Mouse (Mus musculus): ENCODE measurements around the gene Dpf2. TPM values are rescaled to one million over a fixed set of nuclear protein-coding genes. Genes with fewer than 3 reads are reported as not detected.

The Dpf2 gene
- polyA plus RNA-seq, 1 experiment from 2014 or later, result 225 TPM

Other genes starting within 250 kb of the Dpf2 start
- 17.0 and 19.3 TPM in 2 replicates for gene Sipa1, start 249.3 kb downstream of the Dpf2 start, polyA plus RNA-seq (2014; fragmentation: Nextera tagmentation; extraction: Ambion mirVana)
- 21.0 and 22.0 TPM in 2 replicates for gene Map3k11, start 224.3 kb downstream of the Dpf2 start, polyA plus RNA-seq (2014; fragmentation: Nextera tagmentation; extraction: Ambion mirVana)
- gene Pcnx3, start 224.1 kb downstream of the Dpf2 start, polyA plus RNA-seq (2014; fragmentation: Nextera tagmentation; extraction: Ambion mirVana), result 26.9 and 27.7 TPM in 2 replicates
- gene Kcnk7, start 208.6 kb downstream of the Dpf2 start, polyA plus RNA-seq (2014; fragmentation: Nextera tagmentation; extraction: Ambion mirVana), result not detected in 2 replicates
- gene Ehbp1l1, start 186.7 kb downstream of the Dpf2 start, polyA plus RNA-seq (2014; fragmentation: Nextera tagmentation; extraction: Ambion mirVana), result 5.1 and 6.8 TPM in 2 replicates
- gene Fam89b, start 183.4 kb downstream of the Dpf2 start, polyA plus RNA-seq (2014; fragmentation: Nextera tagmentation; extraction: Ambion mirVana), result 167 and 184 TPM in 2 replicates
- gene Ltbp3, start 172.1 kb downstream of the Dpf2 start, polyA plus RNA-seq (2014; fragmentation: Nextera tagmentation; extraction: Ambion mirVana), result 5.2 and 9.7 TPM in 2 replicates
- 63.9 and 67.4 TPM in 2 replicates for gene Scyl1, start 141.6 kb downstream of the Dpf2 start, polyA plus RNA-seq (2014; fragmentation: Nextera tagmentation; extraction: Ambion mirVana)
- 19.9 and 20.7 TPM in 2 replicates for gene Frmd8, start 37.7 kb downstream of the Dpf2 start, polyA plus RNA-seq (2014; fragmentation: Nextera tagmentation; extraction: Ambion mirVana)
- 0.74 and 1.7 TPM in 2 replicates for gene Slc25a45, start 35.2 kb downstream of the Dpf2 start, polyA plus RNA-seq (2014; fragmentation: Nextera tagmentation; extraction: Ambion mirVana)
- gene Tigd3, start 18.9 kb downstream of the Dpf2 start, polyA plus RNA-seq (2014; fragmentation: Nextera tagmentation; extraction: Ambion mirVana), result 5.7 and 6.6 TPM in 2 replicates
- 3.9 and 4.0 TPM in 2 replicates for gene Cdc42ep2, start 11.8 kb upstream of the Dpf2 start, polyA plus RNA-seq (2014; fragmentation: Nextera tagmentation; extraction: Ambion mirVana)
- gene Pola2, start 51.2 kb upstream of the Dpf2 start, polyA plus RNA-seq (2014; fragmentation: Nextera tagmentation; extraction: Ambion mirVana), result 75.2 and 79.9 TPM in 2 replicates
- not detected in 2 replicates for gene Slc22a20, start 73.1 kb upstream of the Dpf2 start, polyA plus RNA-seq (2014; fragmentation: Nextera tagmentation; extraction: Ambion mirVana)
- gene Capn1, start 102.9 kb upstream of the Dpf2 start, polyA plus RNA-seq (2014; fragmentation: Nextera tagmentation; extraction: Ambion mirVana), result 3.4 and 4.4 TPM in 2 replicates
- gene Syvn1, start 133.6 kb upstream of the Dpf2 start, polyA plus RNA-seq (2014; fragmentation: Nextera tagmentation; extraction: Ambion mirVana), result 34.4 and 36.7 TPM in 2 replicates
- 81.9 and 84.8 TPM in 2 replicates for gene Mrpl49, start 144.8 kb upstream of the Dpf2 start, polyA plus RNA-seq (2014; fragmentation: Nextera tagmentation; extraction: Ambion mirVana)
- 789 and 790 TPM in 2 replicates for gene Fau, start 144.8 kb upstream of the Dpf2 start, polyA plus RNA-seq (2014; fragmentation: Nextera tagmentation; extraction: Ambion mirVana)
- gene Znhit2, start 148.2 kb upstream of the Dpf2 start, polyA plus RNA-seq (2014; fragmentation: Nextera tagmentation; extraction: Ambion mirVana), result 36.7 and 40.0 TPM in 2 replicates
- 39.6 and 42.9 TPM in 2 replicates for gene Tm7sf2, start 155.4 kb upstream of the Dpf2 start, polyA plus RNA-seq (2014; fragmentation: Nextera tagmentation; extraction: Ambion mirVana)
- gene Vps51, start 164.2 kb upstream of the Dpf2 start, polyA plus RNA-seq (2014; fragmentation: Nextera tagmentation; extraction: Ambion mirVana), result 59.1 and 61.2 TPM in 2 replicates
- gene Tmem262, start 167.0 kb upstream of the Dpf2 start, polyA plus RNA-seq (2014; fragmentation: Nextera tagmentation; extraction: Ambion mirVana), result not detected in 2 replicates
- gene Gm28374, start 169.2 kb upstream of the Dpf2 start, polyA plus RNA-seq (2014; fragmentation: Nextera tagmentation; extraction: Ambion mirVana), result 0.88 and 1.3 TPM in 2 replicates
- 74.3 and 76.8 TPM in 2 replicates for gene Zfpl1, start 171.9 kb upstream of the Dpf2 start, polyA plus RNA-seq (2014; fragmentation: Nextera tagmentation; extraction: Ambion mirVana)
- gene Cdca5, start 172.0 kb upstream of the Dpf2 start, polyA plus RNA-seq (2014; fragmentation: Nextera tagmentation; extraction: Ambion mirVana), result 46.0 and 48.4 TPM in 2 replicates
- not detected in 2 replicates for gene AC131692.1, start 181.4 kb upstream of the Dpf2 start, polyA plus RNA-seq (2014; fragmentation: Nextera tagmentation; extraction: Ambion mirVana)
- gene Naaladl1, start 192.8 kb upstream of the Dpf2 start, polyA plus RNA-seq (2014; fragmentation: Nextera tagmentation; extraction: Ambion mirVana), result 0.53 and 0.77 TPM in 2 replicates
- gene Sac3d1, start 205.6 kb upstream of the Dpf2 start, polyA plus RNA-seq (2014; fragmentation: Nextera tagmentation; extraction: Ambion mirVana), result 62.6 and 66.1 TPM in 2 replicates
- 34.5 and 36.9 TPM in 2 replicates for gene Snx15, start 215.3 kb upstream of the Dpf2 start, polyA plus RNA-seq (2014; fragmentation: Nextera tagmentation; extraction: Ambion mirVana)
- not detected in 2 replicates for gene Batf2, start 228.0 kb upstream of the Dpf2 start, polyA plus RNA-seq (2014; fragmentation: Nextera tagmentation; extraction: Ambion mirVana)
- gene Arl2, start 228.5 kb upstream of the Dpf2 start, polyA plus RNA-seq (2014; fragmentation: Nextera tagmentation; extraction: Ambion mirVana), result 82.6 and 95.1 TPM in 2 replicates

Data from neural tube, embryonic 11.5 days (tissue).